Mouse (Mus musculus) mammary gland, adult 2 months (tissue): ENCODE measurements around the gene Dus1l. TPM values are rescaled to one million over a fixed set of nuclear protein-coding genes. Genes with fewer than 3 reads are reported as not detected.

ENCODE experiments used
- polyA plus RNA-seq: library from polyadenylated mRNA; depleted of rRNA; stranded (reverse); fragments of >200 nt; gene quantifications from 2 replicates; pipeline ENCODE4 v1.2.3, GENCODE M21; 2012; ENCODE audit warnings: low replicate concordance; rRNA removed

The Dus1l gene
- 30.8 and 36.8 TPM in 2 replicates for polyA plus RNA-seq

GRCm38 (mm10) chr11:120795756-120796613 lies at the start of gene Dus1l:
Gene Dus1l (minus strand): TSS chr11:120796403.

GRCm38 (mm10) chr11:120823956-120824786 lies 28.0 kb upstream of the Dus1l start, which contains the start of gene Fasn:
Gene Fasn (minus strand): TSS chr11:120824547.

DNA sequence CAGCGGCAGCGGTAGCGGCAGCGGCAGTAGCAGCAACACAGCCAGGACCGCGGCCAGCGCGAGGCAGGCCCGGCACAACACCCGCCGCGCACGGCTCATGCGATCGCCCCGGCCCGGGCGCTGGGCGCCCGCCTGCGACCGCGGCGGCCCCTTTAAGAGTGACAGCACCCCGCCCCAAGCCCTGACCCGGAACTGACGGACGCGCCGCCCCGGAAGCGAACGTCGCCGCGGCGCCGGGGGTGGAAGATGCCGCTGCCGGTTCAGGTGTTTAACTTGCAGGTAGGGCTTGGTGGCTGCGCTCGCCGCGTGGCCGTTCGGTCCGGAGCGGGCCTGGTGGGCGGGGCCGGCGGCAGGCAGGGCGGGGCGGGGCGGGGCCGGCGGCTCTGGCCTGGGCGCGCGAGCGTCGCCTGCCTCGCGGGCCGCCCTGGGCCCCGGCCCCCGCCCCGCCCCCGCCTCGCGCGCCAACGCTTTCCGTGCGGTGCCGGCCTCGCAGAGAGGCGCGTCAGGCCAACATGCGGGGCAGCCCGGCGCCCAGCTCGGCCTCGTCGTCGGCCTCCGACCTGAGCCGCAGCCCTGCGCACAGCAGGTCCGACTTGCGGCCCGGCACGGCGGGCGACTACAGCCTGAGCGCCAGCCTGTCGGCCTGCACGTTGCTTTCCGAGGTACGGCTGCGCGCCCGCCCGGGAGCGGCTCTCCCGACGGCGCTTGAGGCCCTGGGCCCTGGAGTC lies 12.0 kb downstream of the Dus1l start, which contains the start of the genes Rfng and Gps1:
Gene Rfng (minus strand): TSS at position 144 of the 728 bp plus-strand sequence.
Gene Gps1 (plus strand): TSS at position 209 of the 728 bp plus-strand sequence.

DNA sequence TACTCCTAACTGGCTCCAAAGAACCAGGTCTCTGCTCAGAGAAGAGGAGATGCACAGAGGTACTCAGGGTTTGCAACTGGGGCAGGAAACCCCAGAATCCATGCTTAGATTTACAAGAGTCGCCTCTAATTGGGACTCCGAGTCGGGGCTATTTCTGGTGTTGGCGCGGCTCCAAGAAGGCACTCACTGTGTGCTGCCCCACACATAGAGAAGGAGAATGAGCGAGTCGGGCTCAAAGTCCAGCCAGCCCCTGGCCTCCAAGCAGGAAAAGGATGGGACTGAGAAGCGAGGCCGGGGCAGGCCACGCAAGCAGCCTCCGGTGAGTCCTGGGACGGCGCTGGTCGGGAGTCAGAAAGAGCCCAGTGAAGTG lies 33.5 kb downstream of the Dus1l start, which contains the start of gene Hmga1b:
Gene Hmga1b (plus strand): TSS at position 123 of the 370 bp plus-strand sequence.

Other genes starting within 250 kb of the Dus1l start
- gene Mcrip1, start 246.7 kb downstream of the Dus1l start, polyA plus RNA-seq, result 142 and 150 TPM in 2 replicates
- gene Ppp1r27, start 245.3 kb downstream of the Dus1l start, polyA plus RNA-seq, result 143 TPM in 1 of 2 replicates, not detected in the other
- gene P4hb, start 223.2 kb downstream of the Dus1l start, polyA plus RNA-seq, result 141 and 220 TPM in 2 replicates
- 741 and 971 TPM in 2 replicates for gene Arhgdia, start 214.8 kb downstream of the Dus1l start, polyA plus RNA-seq
- 11.0 and 20.7 TPM in 2 replicates for gene Alyref, start 198.0 kb downstream of the Dus1l start, polyA plus RNA-seq
- 122 and 159 TPM in 2 replicates for gene Anapc11, start 198.0 kb downstream of the Dus1l start, polyA plus RNA-seq
- 1.7 and 5.2 TPM in 2 replicates for gene Npb, start 187.9 kb downstream of the Dus1l start, polyA plus RNA-seq
- 242 and 269 TPM in 2 replicates for gene Pcyt2, start 178.5 kb downstream of the Dus1l start, polyA plus RNA-seq
- gene Sirt7, start 171.2 kb downstream of the Dus1l start, polyA plus RNA-seq, result 77.0 and 95.0 TPM in 2 replicates
- 45.1 and 52.6 TPM in 2 replicates for gene Mafg, start 162.8 kb downstream of the Dus1l start, polyA plus RNA-seq
- 11.2 and 12.4 TPM in 2 replicates for gene Pycr1, start 152.6 kb downstream of the Dus1l start, polyA plus RNA-seq
- 0.44 and 29.6 TPM in 2 replicates for gene Myadml2, start 148.2 kb downstream of the Dus1l start, polyA plus RNA-seq
- 0.22 and 0.60 TPM in 2 replicates for gene Notum, start 135.2 kb downstream of the Dus1l start, polyA plus RNA-seq
- gene Aspscr1, start 123.4 kb downstream of the Dus1l start, polyA plus RNA-seq, result 94.3 and 126 TPM in 2 replicates
- 90.7 and 105 TPM in 2 replicates for gene Cenpx, start 82.7 kb downstream of the Dus1l start, polyA plus RNA-seq
- gene Lrrc45, start 82.5 kb downstream of the Dus1l start, polyA plus RNA-seq, result 27.1 and 30.3 TPM in 2 replicates
- 7.6 and 15.5 TPM in 2 replicates for gene Rac3, start 74.9 kb downstream of the Dus1l start, polyA plus RNA-seq
- 84.6 and 91.9 TPM in 2 replicates for gene Dcxr, start 69.1 kb downstream of the Dus1l start, polyA plus RNA-seq
- 277 and 287 TPM in 2 replicates for gene Cbr2, start 64.3 kb downstream of the Dus1l start, polyA plus RNA-seq
- gene Hmga1b, start 33.6 kb downstream of the Dus1l start, polyA plus RNA-seq, result 0.86 and 1.4 TPM in 2 replicates
- 56.0 and 80.9 TPM in 2 replicates for gene Rfng, start 12.2 kb downstream of the Dus1l start, polyA plus RNA-seq
- gene Gps1, start 12.1 kb downstream of the Dus1l start, polyA plus RNA-seq, result 129 and 190 TPM in 2 replicates
- gene Fasn, start 28.1 kb upstream of the Dus1l start, polyA plus RNA-seq, result 15,404 and 19,960 TPM in 2 replicates
- gene Ccdc57, start 136.5 kb upstream of the Dus1l start, polyA plus RNA-seq, result 1.5 TPM in 2 replicates
- 5.6 and 43.4 TPM in 2 replicates for gene Slc16a3, start 152.1 kb upstream of the Dus1l start, polyA plus RNA-seq
- 53.8 and 58.7 TPM in 2 replicates for gene Csnk1d, start 194.9 kb upstream of the Dus1l start, polyA plus RNA-seq
- gene Cd7, start 243.0 kb upstream of the Dus1l start, polyA plus RNA-seq, result 22.6 and 35.5 TPM in 2 replicates